Mouse (Mus musculus) bone marrow, adult 2 months (tissue): ENCODE results near the gene AY074887.

Source experiments
- CTCF ChIP-seq: fragments of 200-500 bp; IDR thresholded peaks from 2 replicates; pipeline ENCODE4 v1.5.1; 2011; ENCODE audit warnings: low read length, control low read depth; ENCODE audit not compliant: control insufficient read depth, insufficient read depth
- POLR2A ChIP-seq: fragments of 200-500 bp; IDR thresholded peaks from 2 replicates; pipeline ENCODE4 v1.6.1; 2011; ENCODE audit warnings: low read depth, mild to moderate bottlenecking, control low read depth, low read length, borderline replicate concordance; ENCODE audit not compliant: control insufficient read depth

DNA sequence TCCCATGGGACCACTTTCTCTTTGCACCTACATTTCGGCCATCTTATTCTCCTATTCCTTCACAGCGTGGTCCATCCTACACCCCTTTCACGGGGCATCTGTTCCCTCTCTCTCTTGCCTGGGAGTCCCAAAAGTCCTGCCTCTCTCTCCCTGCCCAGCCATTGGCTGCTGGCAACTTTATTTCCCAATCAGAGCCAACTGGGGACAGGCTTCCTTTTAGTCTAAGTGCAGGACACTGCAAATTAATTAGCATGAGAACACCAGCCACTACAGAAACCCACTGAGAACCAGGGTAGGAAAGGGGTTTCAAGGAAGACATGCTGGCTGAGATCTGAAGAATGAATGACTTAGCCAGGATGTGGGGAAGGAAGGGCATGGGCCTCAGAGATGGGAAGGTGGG lies 43.6 kb upstream of the AY074887 start:
- no peak for TF ChIP-seq CTCF
- no peak for TF ChIP-seq POLR2A
